Mouse (Mus musculus) gastrocnemius, adult 2 months (tissue): ENCODE results near the gene Gins1. TPM values are rescaled to one million over a fixed set of nuclear protein-coding genes. Genes with fewer than 3 reads are reported as not detected.

Experiments used
- DNase-seq: peaks from one replicate; pipeline ENCODE4 v3.0.0; 2022
- H3K27ac ChIP-seq: fragments of 200-600 bp; 2 replicates; pipeline ENCODE4 v1.8.1; 2022; ENCODE audit warnings: mild to moderate bottlenecking
- H3K4me3 ChIP-seq: fragments of 200-600 bp; 2 replicates; pipeline ENCODE4 v1.8.1; 2022; ENCODE audit warnings: mild to moderate bottlenecking, moderate library complexity
- CTCF ChIP-seq: fragments of 200-600 bp; IDR thresholded peaks from 2 replicates; pipeline ENCODE4 v1.8.1; 2022; ENCODE audit warnings: antibody characterized with exemption, mild to moderate bottlenecking, moderate library complexity
- intact Hi-C: fragments of 180-260 bp; cut with DNase I; formaldehyde crosslinking; loops from one replicate; pipeline ENCODE4 v1.15.1; 2025
- long read RNA-seq, 2 experiments: library from polyadenylated mRNA; stranded (forward); transcript quantifications; one replicate each; pipeline ENCODE4 v2.0.0; 2021
- total RNA-seq, 2 experiments: library from RNA; stranded (reverse); gene quantifications; 2 replicates each; pipeline ENCODE4 v1.2.3; 2021

Gins1 gene
- total RNA-seq: 1 to 10 TPM; 2.2 to 2.4 TPM
- long read RNA-seq, experiment 1, partial matches to known transcripts: 0 of 1 reads
- long read RNA-seq, experiment 1, other reads (novel, unspliced or antisense): 1 of 1 reads
- long read RNA-seq, experiment 2: 0 reads

- no peak for DNase-seq
- TF ChIP-seq CTCF: peak; percentile 3; the same call in 1 of the 2 replicates
- H3K4me3 ChIP-seq: peak within 1 kb of the TSS; percentile 93
- peak within 1 kb of the TSS; percentile 98 for H3K27ac ChIP-seq
- intact Hi-C loops: loop anchor here (5.0 to 10.0 kb wide), 3 partner anchors 158 to 300 kb away; partner anchors contain the start of genes Apmap and Entpd6
Observed at GRCm38 (mm10) chr2:150904936-150905450, at the start of gene Gins1. Gins1 (plus strand) TSS chr2:150905400.

- Histone ChIP-seq H3K4me3 (no peak overlapping the region), H3K27ac (no peak overlapping the region)
- intact Hi-C loops: no loop called here
- TF ChIP-seq CTCF: no peak
- DNase-seq: no peak
Observed at GRCm38 (mm10) chr2:150858724-150859487, 46.3 kb upstream of the Gins1 start.

GRCm38 (mm10) chr2:150859709-150860470, 45.3 kb upstream of the Gins1 start:
- DNase-seq: no peak
- Histone ChIP-seq H3K4me3 (no peak overlapping the region), H3K27ac (no peak overlapping the region)
- intact Hi-C loops: no loop called here
- TF ChIP-seq CTCF: no peak

GRCm38 (mm10) chr2:150861128-150861527, 44.1 kb upstream of the Gins1 start:
- DNase-seq: no peak
- TF ChIP-seq CTCF: 0 out of 2 replicates have a peak, but pooled peaks have one; percentile 3
- Histone ChIP-seq H3K4me3 (no peak overlapping the region), H3K27ac (no peak overlapping the region)
- intact Hi-C loops: no loop called here

- no peak for TF ChIP-seq CTCF
- intact Hi-C loops: no loop called here
- Histone ChIP-seq H3K4me3 (no peak overlapping the region), H3K27ac (no peak overlapping the region)
- no peak for DNase-seq
Observed at GRCm38 (mm10) chr2:150867021-150867420, 38.2 kb upstream of the Gins1 start.

GRCm38 (mm10) chr2:150869446-150869845, 35.8 kb upstream of the Gins1 start:
- Histone ChIP-seq H3K27ac (no peak overlapping the region), H3K4me3 (no peak overlapping the region)
- TF ChIP-seq CTCF: no peak
- intact Hi-C loops: no loop called here
- no peak for DNase-seq

GRCm38 (mm10) chr2:150874508-150874907, 30.7 kb upstream of the Gins1 start:
- Histone ChIP-seq H3K27ac (0 out of 2 replicates have a peak overlapping the region, but pooled peaks have one; percentile 21), H3K4me3 (no peak overlapping the region)
- TF ChIP-seq CTCF: no peak
- DNase-seq: no peak
- intact Hi-C loops: no loop called here

- Histone ChIP-seq H3K4me3 (no peak overlapping the region), H3K27ac (no peak overlapping the region)
- TF ChIP-seq CTCF: no peak
- intact Hi-C loops: no loop called here
- no peak for DNase-seq
Observed at GRCm38 (mm10) chr2:150875226-150875625, 30.0 kb upstream of the Gins1 start.

GRCm38 (mm10) chr2:150877561-150877960, 27.6 kb upstream of the Gins1 start:
- TF ChIP-seq CTCF: no peak
- intact Hi-C loops: no loop called here
- H3K27ac ChIP-seq: no peak overlapping the region
- no peak for DNase-seq
- H3K4me3 ChIP-seq: no peak overlapping the region

- intact Hi-C loops: no loop called here
- no peak overlapping the region for H3K27ac ChIP-seq
- no peak for DNase-seq
- no peak overlapping the region for H3K4me3 ChIP-seq
- no peak for TF ChIP-seq CTCF
Observed at GRCm38 (mm10) chr2:150884075-150884778, 21.0 kb upstream of the Gins1 start.

- H3K27ac ChIP-seq: no peak overlapping the region
- no peak for TF ChIP-seq CTCF
- intact Hi-C loops: no loop called here
- no peak for DNase-seq
- no peak overlapping the region for H3K4me3 ChIP-seq
Observed at GRCm38 (mm10) chr2:150884779-150885110, 20.5 kb upstream of the Gins1 start.

GRCm38 (mm10) chr2:150885814-150886213, 19.4 kb upstream of the Gins1 start:
- intact Hi-C loops: no loop called here
- no peak for TF ChIP-seq CTCF

More at GRCm38 (mm10) chr2:150885814-150886213, 19.4 kb upstream of the Gins1 start:
- DNase-seq: no peak
- Histone ChIP-seq H3K4me3 (no peak overlapping the region), H3K27ac (no peak overlapping the region)
